Mouse (Mus musculus) myocyte (in vitro differentiated cells): ENCODE results near the gene Krt39.

ENCODE experiments used
- E2F4 ChIP-seq: IDR thresholded peaks from one replicate; pipeline ENCODE4 v1.6.1; 2011; ENCODE audit warnings: mild to moderate bottlenecking, control low read depth, moderate library complexity; ENCODE audit not compliant: insufficient read depth
- MAX ChIP-seq: IDR thresholded peaks from one replicate; pipeline ENCODE4 v1.6.1; 2011; ENCODE audit warnings: low read depth, mild to moderate bottlenecking, control low read depth
- MYOD1 ChIP-seq, 3 experiments: IDR thresholded peaks; one replicate each; pipeline ENCODE4 v1.6.1; 2011; ENCODE audit warnings: control low read depth in 2 of 3, low read depth in 2 of 3, mild to moderate bottlenecking in 2 of 3, moderate library complexity in 1 of 3; ENCODE audit not compliant: insufficient read length in 2 of 3, control insufficient read depth in 1 of 3
- MYOG ChIP-seq, 3 experiments: IDR thresholded peaks; one replicate each; pipeline ENCODE4 v1.6.1; 2011; ENCODE audit warnings: control low read depth in 2 of 3, low read depth in 2 of 3, mild to moderate bottlenecking in 2 of 3; ENCODE audit not compliant: insufficient read length in 2 of 3, control insufficient read depth in 1 of 3, insufficient read depth in 1 of 3
- POLR2A ChIP-seq: IDR thresholded peaks from one replicate; pipeline ENCODE4 v1.6.1; 2011; ENCODE audit warnings: low read depth, mild to moderate bottlenecking, control low read depth, moderate library complexity; ENCODE audit not compliant: insufficient read length
- POLR2AphosphoS2 ChIP-seq: IDR thresholded peaks from one replicate; pipeline ENCODE4 v1.6.1; 2011; ENCODE audit warnings: low read depth, control low read depth; ENCODE audit not compliant: insufficient read length
- SRF ChIP-seq: IDR thresholded peaks from one replicate; pipeline ENCODE4 v1.6.1; 2011; ENCODE audit warnings: low read depth; ENCODE audit not compliant: control insufficient read depth, insufficient read length
- TCF12 ChIP-seq: IDR thresholded peaks from one replicate; pipeline ENCODE4 v1.6.1; 2011; ENCODE audit warnings: mild to moderate bottlenecking, control low read depth; ENCODE audit not compliant: poor library complexity, insufficient read depth, severe bottlenecking
- USF1 ChIP-seq: IDR thresholded peaks from one replicate; pipeline ENCODE4 v1.6.1; 2011; ENCODE audit warnings: low read depth, mild to moderate bottlenecking, control low read depth, moderate library complexity

DNA sequence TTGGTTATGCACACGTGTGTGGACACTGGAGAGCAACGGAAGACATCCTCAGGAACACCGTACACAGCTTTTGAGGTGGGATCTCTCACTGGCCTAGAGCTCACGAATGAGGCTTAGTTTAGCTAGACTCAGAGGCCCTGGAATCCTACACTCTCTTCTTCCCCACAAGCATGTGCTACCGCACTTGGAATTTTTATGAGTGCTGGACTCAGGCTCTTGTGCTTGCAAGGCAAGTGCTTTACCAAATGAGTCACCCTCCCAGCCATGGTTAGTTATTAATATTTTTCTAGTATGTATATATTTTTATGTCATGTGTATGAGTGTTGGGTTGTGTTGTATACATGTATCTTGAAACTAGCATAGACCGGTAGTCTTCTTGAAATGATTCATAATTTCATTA lies 49.2 kb downstream of the Krt39 start:
- no peak for TF ChIP-seq USF1
- no peak for TF ChIP-seq E2F4
- TF ChIP-seq POLR2A = no peak
- peak; percentile 39 for TF ChIP-seq TCF12
- no peak for TF ChIP-seq MYOG (IDR thresholded peaks at IDR 0.05; ENCODE audit: control insufficient read depth in 1 of 3, insufficient read depth in 1 of 3, insufficient read length in 2 of 3, low read depth in 2 of 3)
- peak in 1 of 3 experiments; percentile 28 for TF ChIP-seq MYOD1 (IDR thresholded peaks at IDR 0.05; ENCODE audit: control insufficient read depth in 1 of 3, insufficient read length in 2 of 3, low read depth in 2 of 3)
- TF ChIP-seq MAX = no peak
- TF ChIP-seq SRF = no peak
- TF ChIP-seq POLR2AphosphoS2 = no peak
